Mouse (Mus musculus): ENCODE results near the gene Pik3r6.

GRCm38 (mm10) chr11:68565032-68565429 lies 62.2 kb downstream of the Pik3r6 start:
- TF ChIP-seq CTCF (IDR thresholded peaks at IDR 0.05; ENCODE audit: extremely low read depth, insufficient read depth, insufficient read length, insufficient replicate concordance) (no peak), POLR2A (IDR thresholded peaks at IDR 0.05; ENCODE audit: low read depth, low read length) (no peak)
